Mouse (Mus musculus): ENCODE results near the gene Pmfbp1.

- TF ChIP-seq CTCF (IDR thresholded peaks at IDR 0.05; ENCODE audit: low read depth) (peak; percentile 86), EP300 (optimal IDR thresholded peaks at IDR 0.05) (no peak)
Observed at GRCm38 (mm10) chr8:109536703-109537102, 42.9 kb downstream of the Pmfbp1 start.
